Mouse (Mus musculus) right cerebral cortex, postnatal 4 days (tissue): ENCODE results near the gene Dyrk1a.

Experiments
- DNase-seq: peaks from one replicate; pipeline ENCODE4 v3.0.0-alpha.2; 2022

Gene Dyrk1a

GRCm38 (mm10) chr16:94720476-94721153 lies 150.8 kb downstream of the Dyrk1a start:
- no peak for DNase-seq

GRCm38 (mm10) chr16:94721549-94722006 lies 151.8 kb downstream of the Dyrk1a start:
- DNase-seq = no peak

GRCm38 (mm10) chr16:94722936-94723335 lies 153.1 kb downstream of the Dyrk1a start:
- DNase-seq = no peak

- peak; percentile 75 for DNase-seq
Measured at GRCm38 (mm10) chr16:94724061-94724596, 154.3 kb downstream of the Dyrk1a start.

GRCm38 (mm10) chr16:94724747-94725211 lies 155.0 kb downstream of the Dyrk1a start:
- DNase-seq = peak; percentile 58

GRCm38 (mm10) chr16:94729236-94729635 lies 159.4 kb downstream of the Dyrk1a start:
- DNase-seq = no peak

GRCm38 (mm10) chr16:94731027-94731426 lies 161.2 kb downstream of the Dyrk1a start:
- DNase-seq = no peak

GRCm38 (mm10) chr16:94735472-94735871 lies 165.7 kb downstream of the Dyrk1a start:
- no peak for DNase-seq

GRCm38 (mm10) chr16:94736462-94737358 lies 166.9 kb downstream of the Dyrk1a start:
- no peak for DNase-seq

- DNase-seq = no peak
Measured at GRCm38 (mm10) chr16:94737359-94737687, 167.5 kb downstream of the Dyrk1a start.

GRCm38 (mm10) chr16:94743853-94744501 lies 174.2 kb downstream of the Dyrk1a start:
- DNase-seq = no peak

GRCm38 (mm10) chr16:94745016-94745415 lies 175.2 kb downstream of the Dyrk1a start:
- no peak for DNase-seq
